Mouse (Mus musculus) spleen, postnatal 4 days (tissue): ENCODE results near the gene Mthfr.

ENCODE experiments used
- DNase-seq, 2 experiments: peaks; one replicate each; pipeline ENCODE4 v3.0.0; 2022; ENCODE audit warnings: low spot score in 2 of 2

The Mthfr gene

DNA sequence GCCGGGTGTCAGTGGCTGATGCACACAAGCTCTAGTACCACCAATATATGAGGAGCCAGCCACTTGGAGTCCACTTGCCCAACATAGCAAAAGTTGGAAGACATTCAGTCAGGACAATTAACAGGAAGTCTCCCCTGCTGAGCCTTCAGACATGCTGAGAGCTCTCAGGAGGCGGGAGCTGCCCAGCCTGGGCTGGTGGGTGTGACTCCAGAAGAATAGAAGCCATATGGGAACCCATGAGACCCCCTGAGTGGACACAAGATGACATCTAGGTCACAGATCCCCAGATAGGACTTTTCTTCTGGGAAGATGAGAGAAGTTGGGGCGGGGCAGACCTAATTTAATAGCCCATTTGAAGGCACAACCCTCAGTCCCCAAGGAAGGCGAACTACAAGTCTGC lies 50.3 kb downstream of the Mthfr start:
- no peak for DNase-seq

GRCm38 (mm10) chr4:148091181-148091580 lies 52.3 kb downstream of the Mthfr start:
- DNase-seq, result no peak

GRCm38 (mm10) chr4:148092551-148093271 lies 53.8 kb downstream of the Mthfr start:
- no peak for DNase-seq

- DNase-seq, result no peak
Observed at GRCm38 (mm10) chr4:148094161-148094560, 55.3 kb downstream of the Mthfr start.

GRCm38 (mm10) chr4:148095081-148095480 lies 56.2 kb downstream of the Mthfr start:
- DNase-seq, result no peak

GRCm38 (mm10) chr4:148097936-148098335 lies 59.1 kb downstream of the Mthfr start:
- no peak for DNase-seq

DNA sequence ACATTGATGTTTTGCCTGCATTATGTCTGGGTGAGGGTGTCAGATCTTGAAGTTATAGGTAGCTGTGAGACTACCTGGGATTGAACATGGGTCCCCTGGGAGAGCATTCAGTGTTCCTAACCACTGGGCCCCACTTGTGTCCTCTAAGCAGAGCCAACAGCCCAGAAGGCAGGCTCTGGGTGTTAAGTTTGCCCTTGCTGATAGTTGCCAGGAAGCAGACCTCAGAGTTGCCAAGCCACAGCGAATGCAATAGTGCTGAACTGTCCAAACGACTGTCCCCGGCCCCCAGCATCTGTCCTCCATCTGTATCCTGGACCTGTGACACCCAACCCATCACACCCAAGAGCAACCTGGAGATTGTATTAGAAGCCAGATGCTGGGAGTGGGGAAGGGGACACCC lies 59.8 kb downstream of the Mthfr start:
- no peak for DNase-seq

DNA sequence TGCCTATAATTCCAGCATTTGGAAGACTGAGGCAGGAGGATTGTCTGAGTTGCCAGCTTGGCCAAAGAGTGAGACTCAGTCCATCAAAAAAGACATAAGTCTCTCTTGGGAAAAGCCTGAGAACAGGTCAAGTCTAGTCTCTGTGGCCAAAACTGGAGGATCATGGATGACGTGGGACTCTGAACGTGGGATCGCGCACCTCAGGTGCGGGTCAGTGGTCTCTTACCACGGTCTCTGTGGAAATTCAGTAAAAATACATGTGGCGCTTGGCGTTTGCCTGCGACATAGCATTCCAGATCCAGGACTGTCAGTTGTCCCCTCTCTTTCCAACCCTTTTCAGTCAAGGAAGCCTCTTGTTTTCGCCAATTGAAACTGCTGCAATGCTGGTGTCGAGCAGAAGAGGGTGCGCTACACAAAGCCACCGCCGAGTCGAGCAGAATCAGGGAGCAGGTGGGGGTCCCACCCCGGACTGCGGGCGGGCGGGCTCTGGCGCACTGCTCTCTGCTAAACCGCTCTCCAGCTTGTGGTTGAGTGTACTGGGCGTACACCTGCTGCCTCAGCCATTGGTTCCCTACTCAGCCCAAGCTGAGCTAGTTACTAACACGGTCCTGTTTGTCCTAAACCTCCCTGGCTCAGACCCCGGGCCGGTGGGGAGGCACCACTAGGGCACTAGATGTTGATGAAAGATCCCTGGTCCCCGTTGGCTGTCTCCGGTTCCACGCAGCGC lies 63.1 kb downstream of the Mthfr start:
- DNase-seq, result peak in 1 of 2 experiments; percentile 28

DNA sequence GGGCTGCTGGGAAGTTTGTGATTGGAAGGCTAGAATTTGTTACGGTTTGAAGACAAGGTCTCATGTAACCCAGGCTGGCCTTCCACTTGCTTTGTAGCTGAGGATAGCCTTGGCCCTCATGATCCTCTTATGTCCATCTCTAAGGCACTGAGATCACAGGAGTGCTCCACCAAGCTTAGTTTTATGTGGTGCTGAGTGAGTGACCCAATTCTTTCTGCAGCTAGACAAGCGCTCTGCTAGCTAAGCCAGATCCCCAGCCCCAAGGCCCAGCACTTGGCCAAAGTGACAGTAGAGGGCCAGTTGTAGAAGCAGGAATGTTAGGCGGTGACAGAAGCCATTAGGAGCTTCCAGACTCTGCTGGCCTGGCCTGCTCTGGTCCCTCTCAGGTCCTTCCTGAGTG lies 65.3 kb downstream of the Mthfr start:
- DNase-seq, result no peak

GRCm38 (mm10) chr4:148107621-148108291 lies 68.9 kb downstream of the Mthfr start:
- no peak for DNase-seq

- DNase-seq, result no peak
Observed at GRCm38 (mm10) chr4:148108565-148109100, 69.8 kb downstream of the Mthfr start.
